Mouse (Mus musculus) right cerebral cortex, postnatal 36 days (tissue): Measurements from ENCODE around the gene Il2rb.
A peak's percentile ranks its signal among the peaks of the same experiment; 100 is the strongest.

Experiments used
- DNase-seq, 2 experiments: peaks; one replicate each; pipeline ENCODE4 v3.0.0; 2022; ENCODE audit warnings: low spot score in 2 of 2, mixed read lengths in 1 of 2

Il2rb gene

DNA sequence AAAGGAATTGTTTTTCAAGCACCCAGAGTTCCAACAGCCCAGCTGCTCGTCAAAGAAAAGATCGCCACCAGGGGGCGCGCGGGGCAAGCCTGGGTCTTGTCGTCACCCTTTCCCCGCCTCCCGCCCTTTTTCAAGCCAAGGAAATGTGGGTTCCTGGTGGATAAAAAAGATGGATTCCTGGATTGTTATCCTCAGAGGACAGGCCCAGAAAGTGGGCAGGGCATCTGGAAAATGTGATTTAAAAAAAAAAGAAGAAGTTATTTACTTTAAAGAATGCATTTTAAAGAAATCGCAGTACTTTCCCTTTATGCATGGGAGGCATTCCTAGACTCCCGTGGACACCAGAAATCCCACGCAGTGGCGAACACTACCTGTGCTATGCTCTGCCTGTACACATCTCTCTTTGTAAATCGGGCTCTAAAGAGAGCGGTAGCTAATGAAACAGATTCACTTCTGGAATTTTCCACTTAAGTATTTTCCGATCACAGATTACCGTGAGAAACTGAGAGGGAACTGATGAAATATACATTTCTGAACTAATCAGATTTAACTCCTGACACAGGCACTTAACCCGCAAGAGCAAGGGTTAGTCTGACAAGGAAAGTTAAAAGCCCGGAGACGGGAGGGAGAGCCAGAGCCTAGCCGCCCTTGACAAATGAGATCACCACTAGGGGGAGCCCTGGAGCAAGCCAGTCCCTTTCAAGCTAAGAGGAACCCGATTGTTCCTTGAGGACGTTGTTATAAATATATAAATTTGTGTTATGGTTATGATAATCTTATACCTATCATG is 47.1 kb downstream of the Il2rb start:
- DNase-seq: peak; percentile 88 to 89

GRCm38 (mm10) chr15:78447121-78447520 is 48.0 kb downstream of the Il2rb start:
- DNase-seq: no peak

- no peak for DNase-seq
Measured at GRCm38 (mm10) chr15:78443857-78444256, 51.2 kb downstream of the Il2rb start.

DNA sequence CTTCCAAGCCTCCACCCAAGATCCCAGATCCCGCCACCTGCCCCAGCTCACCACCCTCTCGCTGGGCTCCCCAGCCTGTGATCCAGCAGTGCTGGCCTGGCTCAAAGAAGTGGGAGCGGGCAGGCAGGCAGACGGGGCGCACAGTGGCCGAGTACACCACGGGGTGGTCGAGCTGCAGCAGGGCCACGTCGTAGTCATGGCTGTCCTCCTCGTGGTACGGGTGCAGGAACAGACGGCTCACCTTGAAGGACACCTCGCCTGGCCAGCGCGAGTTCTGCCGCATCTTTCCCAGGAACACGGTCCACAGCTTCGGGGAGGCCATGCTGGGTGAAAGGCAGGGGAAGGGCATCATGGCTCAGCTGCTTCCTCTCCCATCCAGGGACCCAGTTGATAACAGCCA is 52.8 kb downstream of the Il2rb start:
- DNase-seq: no peak

DNA sequence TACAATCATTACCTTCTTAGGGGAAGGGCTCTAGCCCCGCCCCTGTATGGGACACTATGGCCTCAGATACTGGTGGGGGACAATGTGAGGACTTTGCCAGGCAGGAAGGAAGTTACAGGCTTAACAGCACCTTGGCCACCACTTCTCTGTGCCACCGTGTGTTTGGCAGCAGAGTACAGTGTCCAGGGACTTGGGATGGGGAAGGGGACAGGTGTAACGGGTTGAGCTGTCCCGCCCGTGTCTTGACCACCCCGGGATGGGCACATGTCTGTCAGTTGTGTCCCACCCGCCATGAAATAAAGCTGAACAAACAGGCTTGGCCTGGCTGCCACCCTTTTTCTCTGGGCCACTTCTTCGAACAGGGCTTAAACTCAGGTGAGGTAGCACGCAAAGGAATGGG is 56.1 kb downstream of the Il2rb start:
- DNase-seq: no peak

DNA sequence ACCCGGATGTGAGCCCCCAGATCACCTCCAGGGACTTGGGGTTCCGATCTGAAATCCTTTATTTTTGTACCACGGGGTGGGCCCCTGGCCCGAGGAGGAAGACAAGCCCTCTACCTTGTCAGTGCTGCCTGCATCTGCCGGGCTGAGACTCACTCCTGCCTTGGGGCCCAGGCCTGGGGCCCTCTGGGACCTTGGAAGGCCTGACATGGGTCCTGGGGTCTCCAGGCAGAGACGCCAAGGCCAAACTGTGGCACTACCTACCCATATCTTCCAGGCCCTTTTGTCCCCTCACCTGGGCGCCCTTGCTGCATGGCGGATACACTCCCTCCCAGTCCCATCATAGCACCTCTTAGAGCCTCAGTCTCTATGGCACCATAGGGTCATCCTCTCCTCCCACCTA is 56.6 kb downstream of the Il2rb start:
- no peak for DNase-seq

DNA sequence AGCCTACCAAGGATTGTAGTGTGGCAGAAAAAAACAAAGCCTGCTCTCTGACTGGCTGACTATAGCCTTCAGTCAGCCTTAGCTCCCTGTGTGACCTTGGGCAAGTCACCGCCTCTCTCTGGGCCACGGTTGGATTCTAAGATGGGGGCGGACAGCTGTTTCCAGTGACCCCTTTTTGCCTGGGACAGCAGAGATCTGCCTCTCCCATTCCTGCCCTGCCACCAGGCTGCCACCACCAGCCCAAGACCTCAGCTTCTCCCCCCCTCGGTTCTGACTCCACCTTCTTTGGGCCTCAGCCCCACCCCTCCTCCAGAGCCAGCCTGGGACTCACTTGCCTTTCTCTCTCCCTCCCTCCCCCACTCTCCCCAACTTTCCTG is 57.1 kb downstream of the Il2rb start:
- DNase-seq: no peak

DNA sequence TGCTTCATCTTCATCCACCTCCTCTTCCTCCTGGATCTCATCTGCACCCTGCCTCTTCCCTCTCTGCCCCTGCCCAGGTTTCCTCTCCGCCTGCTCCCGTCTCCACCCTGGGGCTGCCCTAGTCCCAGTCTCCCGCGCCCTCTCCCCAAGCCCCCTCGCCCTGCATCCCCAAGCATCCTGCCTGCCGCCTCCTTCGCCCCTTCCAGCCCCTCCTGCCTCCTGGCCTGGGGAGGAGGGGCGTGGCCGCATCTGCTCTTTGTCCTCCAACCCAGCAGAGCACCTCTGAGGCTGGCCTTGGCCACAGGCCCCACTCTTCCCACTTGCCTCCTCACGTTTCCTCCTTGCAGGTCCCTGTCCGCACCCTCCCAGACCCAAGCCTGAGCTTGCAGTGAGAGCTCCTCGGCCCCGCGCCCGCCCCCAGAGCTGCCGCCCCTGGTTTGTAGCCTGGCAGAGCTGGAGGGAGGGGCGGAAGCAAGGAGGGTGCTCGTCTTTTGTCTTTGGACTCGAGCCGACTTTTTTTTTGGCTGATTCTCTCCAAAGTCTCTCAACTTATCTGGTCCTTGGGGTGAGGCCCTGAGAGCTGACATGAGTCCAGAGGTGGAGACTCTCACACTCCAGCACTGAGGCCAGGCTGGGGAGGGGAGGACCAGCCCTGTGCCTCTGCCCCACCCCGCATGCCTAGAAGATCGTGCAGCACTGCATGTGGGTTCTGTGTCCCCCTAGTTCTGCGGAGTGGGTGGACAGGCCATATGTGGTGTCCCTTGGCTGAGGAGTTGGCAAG is 57.6 kb downstream of the Il2rb start:
- DNase-seq: peak; percentile 76

DNA sequence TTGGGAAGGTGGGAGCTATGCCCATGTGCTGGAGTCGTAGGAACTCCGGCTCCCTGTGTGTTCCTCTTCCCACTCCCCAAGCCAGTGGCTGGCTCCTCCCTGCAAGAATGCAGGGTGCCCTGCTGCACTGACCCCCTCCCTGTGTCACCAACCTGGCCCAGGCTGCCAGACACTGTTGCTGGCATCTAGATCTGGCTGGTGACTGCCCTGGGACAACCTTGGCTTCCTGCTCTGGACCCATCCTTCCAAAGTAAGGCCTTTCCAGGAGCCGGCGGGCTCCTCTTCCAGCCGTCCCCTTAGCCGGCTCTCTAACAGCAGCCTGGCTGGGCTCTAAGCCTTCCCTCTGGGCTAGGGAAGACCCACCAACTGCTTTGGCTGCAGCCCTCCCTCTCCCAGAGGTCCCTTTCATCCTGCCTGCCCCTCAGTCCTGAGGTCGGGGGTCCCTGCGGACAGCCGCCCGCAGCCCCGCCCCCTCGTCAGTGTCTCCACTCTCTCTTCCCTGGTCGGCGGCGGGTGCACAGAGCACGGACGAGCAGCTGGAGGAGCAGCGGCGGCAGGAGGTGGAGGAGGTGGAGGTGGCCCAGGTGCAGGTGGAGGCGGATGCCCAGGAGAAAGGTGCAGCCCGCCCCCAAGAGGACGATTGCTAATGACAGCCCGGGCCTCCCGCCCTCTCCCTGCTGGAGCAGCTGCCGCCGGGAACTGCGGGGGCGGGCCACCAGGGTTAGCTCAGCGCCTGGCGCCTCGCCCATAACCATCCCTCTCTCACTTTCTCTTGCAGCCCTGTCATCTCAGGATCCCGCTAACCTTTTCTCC is 58.5 kb downstream of the Il2rb start:
- peak; percentile 91 to 93 for DNase-seq

DNA sequence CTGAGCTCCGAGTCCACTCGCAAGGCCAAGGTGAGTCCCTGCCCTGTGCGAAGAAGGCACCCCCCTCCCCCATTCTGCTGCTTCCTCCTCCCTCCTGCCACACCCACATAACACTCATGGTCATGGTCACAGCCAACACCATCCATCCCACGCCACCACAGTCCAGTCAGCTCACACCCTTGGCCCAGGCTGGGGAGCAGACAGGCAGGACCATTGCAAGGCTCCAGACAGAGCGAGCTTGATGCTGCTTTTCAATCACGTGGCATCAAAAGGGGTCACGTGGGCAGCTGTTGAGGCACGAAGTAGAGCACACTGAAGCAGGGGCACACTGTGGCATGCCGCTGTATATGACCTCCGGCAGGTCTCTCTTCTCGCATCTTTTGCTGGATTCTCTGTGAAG is 59.4 kb downstream of the Il2rb start:
- no peak for DNase-seq

DNA sequence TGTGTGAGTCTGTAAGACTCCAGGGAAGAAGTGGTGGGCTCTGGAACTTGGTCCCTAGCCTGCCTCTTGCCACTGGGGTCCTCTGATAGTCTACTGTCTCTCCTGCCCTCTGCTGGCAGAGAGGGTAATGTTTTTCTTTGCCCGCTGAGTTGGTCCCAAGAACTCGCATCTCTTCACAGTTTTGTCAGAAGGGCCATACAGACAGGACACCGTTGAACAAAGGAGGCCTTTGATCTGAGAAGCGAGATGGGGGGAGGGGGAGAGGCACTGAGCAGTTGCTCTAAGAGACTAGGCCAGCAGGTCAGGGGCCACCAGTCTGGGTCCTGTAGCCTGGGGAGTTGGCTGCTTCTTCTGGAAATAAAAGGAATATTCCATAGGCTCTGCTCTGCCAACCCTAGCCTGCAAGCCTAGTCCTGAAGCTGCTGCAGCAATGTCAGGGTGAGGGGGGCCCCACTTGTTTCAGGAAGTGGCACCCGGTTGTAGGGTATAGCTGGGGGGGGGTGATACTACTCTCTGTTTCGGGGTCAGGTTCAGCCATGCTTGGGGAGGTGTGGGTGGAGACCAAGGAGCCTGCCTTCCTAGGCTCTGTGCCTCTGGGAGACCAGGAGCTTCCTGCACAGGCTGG is 60.1 kb downstream of the Il2rb start:
- no peak for DNase-seq

DNA sequence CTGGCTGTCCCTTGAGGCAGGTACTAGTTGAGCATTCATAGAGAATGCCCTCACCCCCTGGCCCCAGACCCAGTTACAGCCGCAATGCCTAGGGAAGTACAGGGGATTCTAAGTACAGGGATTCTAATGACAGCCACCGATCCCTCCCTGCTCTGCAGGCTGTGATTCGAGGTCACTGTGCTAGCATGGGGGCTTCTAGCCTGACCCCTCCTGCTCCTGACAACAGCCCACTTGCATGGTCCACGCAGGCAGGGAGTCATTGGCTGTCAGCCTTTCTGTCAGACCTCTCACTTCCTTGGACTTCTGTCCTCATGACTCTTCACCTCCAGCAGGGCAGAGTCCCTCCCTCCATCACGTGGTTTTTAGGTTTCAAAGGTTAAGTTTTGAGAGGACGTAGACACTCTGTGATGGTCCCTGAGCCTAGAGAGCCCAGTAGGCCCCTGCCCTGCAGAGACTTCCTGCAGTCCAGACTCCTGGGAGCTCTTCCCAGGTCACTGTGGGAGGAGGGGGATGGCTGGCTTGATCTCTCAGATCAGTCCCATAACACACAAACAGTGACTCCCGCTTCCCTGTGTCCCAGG is 63.4 kb downstream of the Il2rb start:
- DNase-seq: no peak

- no peak for DNase-seq
Measured at GRCm38 (mm10) chr15:78430874-78431273, 64.2 kb downstream of the Il2rb start.

- no peak for DNase-seq
Measured at GRCm38 (mm10) chr15:78429871-78430622, 65.0 kb downstream of the Il2rb start.
